In genomic region chr9:65196738-65197569, GRCm38 (mm10) we compare ENCODE assay signal across 8 mouse cellular contexts. TPM values are rescaled to one million over a fixed set of nuclear protein-coding genes. Genes with fewer than 3 reads are reported as not detected.
DNase-seq lines count a peak whose midpoint lies in the region; ATAC-seq and TF ChIP-seq lines count a peak whose summit lies in the region.

No protein-coding gene starts in this region.

- H3K36me3 ChIP-seq in forebrain, embryonic 15.5 days, result no peaks in the 10 kb centered on the region
- no peaks in the 10 kb centered on the region for H3K36me3 ChIP-seq in neural tube, embryonic 14.5 days (ENCODE audit: control insufficient read depth, insufficient read depth, low read length)
- H3K36me3 ChIP-seq in testis, adult 2 months (ENCODE audit: control insufficient read depth, insufficient read depth, low read length), result no peaks in the 10 kb centered on the region

- peak overlapping the region; percentile 29 for H3K4me3 ChIP-seq in forebrain, embryonic 15.5 days
- H3K4me3 ChIP-seq in neural tube, embryonic 14.5 days (ENCODE audit: low read depth, low read length), result peak overlapping the region; percentile 0; the same call in 1 of the 2 replicates
- no peak overlapping the region; the same call in 1 of the 2 replicates for H3K4me3 ChIP-seq in testis, adult 2 months (ENCODE audit: control insufficient read depth, low read depth, low read length)

- peak; percentile 57; the same call in 1 of the 2 replicates for ATAC-seq in cerebellum, adult (ENCODE audit: insufficient number of reproducible peaks, low FRiP score, low TSS enrichment)
- peak; percentile 73 for ATAC-seq in forebrain, embryonic 15.5 days (replicated peaks)
- peak; percentile 63; the same call in 1 of the 2 replicates for ATAC-seq in neural tube, embryonic 14.5 days (ENCODE audit: low read depth)

- intact Hi-C loops in heart, postnatal 25 days (cut with DNase I), result loop anchor here (2.0 kb wide), 1 partner anchor 18 kb away; no protein-coding TSS in a partner anchor

- peak; percentile 87 for DNase-seq in ES-CJ7 (ENCODE audit: low read depth, low spot score)
- DNase-seq in heart, postnatal 25 days (ENCODE audit: low spot score), result peak; percentile 84
- peak; percentile 86 to 95 for DNase-seq in layer of hippocampus, adult 18-20 months (ENCODE audit: low spot score in 2 of 2)
- peak; percentile 89 to 92 for DNase-seq in lung, adult 18-20 months

- no peaks in the 10 kb centered on the region for H3K27me3 ChIP-seq in forebrain, embryonic 15.5 days
- H3K27me3 ChIP-seq in neural tube, embryonic 14.5 days (ENCODE audit: control insufficient read depth, insufficient read depth, low read length), result no peaks in the 10 kb centered on the region
- H3K27me3 ChIP-seq in testis, adult 2 months (ENCODE audit: control insufficient read depth, insufficient read depth, low read length), result no peaks in the 10 kb centered on the region

- H3K4me2 ChIP-seq in forebrain, embryonic 15.5 days (replicated peaks), result peak overlapping the region; percentile 39
- H3K4me2 ChIP-seq in neural tube, embryonic 14.5 days (ENCODE audit: low read depth, low read length), result peak overlapping the region; percentile 33

- H3K9ac ChIP-seq in forebrain, embryonic 15.5 days (replicated peaks), result peak overlapping the region; percentile 30; the same call in 1 of the 2 replicates
- no peak overlapping the region; the same call in 1 of the 2 replicates for H3K9ac ChIP-seq in neural tube, embryonic 14.5 days (replicated peaks; ENCODE audit: low read depth, low read length)

- peaks cover 22% of the 10 kb centered on the region for H3K4me1 ChIP-seq in forebrain, embryonic 15.5 days
- peaks cover 3% of the 10 kb centered on the region; the same call in 1 of the 2 replicates for H3K4me1 ChIP-seq in neural tube, embryonic 14.5 days (ENCODE audit: control insufficient read depth, insufficient read depth, low read length)
- H3K4me1 ChIP-seq in testis, adult 2 months (ENCODE audit: control insufficient read depth, insufficient read depth, low read length), result peaks cover 32% of the 10 kb centered on the region

- no peaks in the 10 kb centered on the region for H3K9me3 ChIP-seq in forebrain, embryonic 15.5 days
- H3K9me3 ChIP-seq in neural tube, embryonic 14.5 days (ENCODE audit: control insufficient read depth, low read length), result no peaks in the 10 kb centered on the region

- 20% methylated on average over 26 of the region's 26 CpGs for WGBS in forebrain, embryonic 15.5 days
- 16% methylated on average over 26 of the region's 26 CpGs for WGBS in neural tube, embryonic 14.5 days

- TF ChIP-seq CTCF in testis, adult 2 months (IDR thresholded peaks at IDR 0.05; ENCODE audit: control insufficient read depth, insufficient read depth, insufficient replicate concordance, low read depth, low read length), result peak; percentile 72; the same call in 1 of the 2 replicates

- TF ChIP-seq POLR2A in testis, adult 2 months (IDR thresholded peaks at IDR 0.05; ENCODE audit: control insufficient read depth, low read depth, low read length), result no peak

- H3K27ac ChIP-seq in forebrain, embryonic 15.5 days (replicated peaks), result peak overlapping the region; percentile 85
- H3K27ac ChIP-seq in neural tube, embryonic 14.5 days (ENCODE audit: low read depth, low read length), result peak overlapping the region; percentile 68
- H3K27ac ChIP-seq in testis, adult 2 months (ENCODE audit: control insufficient read depth, insufficient read depth, low read depth, low read length), result peak overlapping the region; percentile 58

RNA-seq across cellular contexts. Expression of gene Parp16, which starts 1.8 kb away (rescaled TPM):
- polyA plus RNA-seq in forebrain, embryonic 15.5 days (2015; fragmentation: Nextera tagmentation; extraction: Ambion mirVana), result 4.9 and 5.1 TPM in 2 replicates
- total RNA-seq in heart, postnatal 25 days (2021), result 1 to 10 TPM; 4.2 TPM
- total RNA-seq in layer of hippocampus, adult 18-20 months (2021), result 1 to 10 TPM; 3.8 to 4.3 TPM
- polyA plus RNA-seq in neural tube, embryonic 14.5 days (2014; fragmentation: Nextera tagmentation; extraction: Ambion mirVana), result 5.3 and 6.7 TPM in 2 replicates
- polyA plus RNA-seq in testis, adult 2 months (2012; rRNA removed), result 2.2 and 2.3 TPM in 2 replicates

RNA-seq across cellular contexts. Expression of gene Igdcc3, which starts 56.0 kb away (rescaled TPM):
- 9.6 and 9.8 TPM in 2 replicates for polyA plus RNA-seq in forebrain, embryonic 15.5 days (2015; fragmentation: Nextera tagmentation; extraction: Ambion mirVana)
- under 1 TPM in 1 of 2 experiments, not detected in 1; 0.08 TPM for total RNA-seq in heart, postnatal 25 days (2021)
- total RNA-seq in layer of hippocampus, adult 18-20 months (2021), result 1 to 10 TPM; 2.9 to 4.0 TPM
- 9.9 and 10.1 TPM in 2 replicates for polyA plus RNA-seq in neural tube, embryonic 14.5 days (2014; fragmentation: Nextera tagmentation; extraction: Ambion mirVana)
- 0.27 and 0.36 TPM in 2 replicates for polyA plus RNA-seq in testis, adult 2 months (2012; rRNA removed)
